ENCODE assay signal across 8 mouse cellular contexts in the genomic region with DNA sequence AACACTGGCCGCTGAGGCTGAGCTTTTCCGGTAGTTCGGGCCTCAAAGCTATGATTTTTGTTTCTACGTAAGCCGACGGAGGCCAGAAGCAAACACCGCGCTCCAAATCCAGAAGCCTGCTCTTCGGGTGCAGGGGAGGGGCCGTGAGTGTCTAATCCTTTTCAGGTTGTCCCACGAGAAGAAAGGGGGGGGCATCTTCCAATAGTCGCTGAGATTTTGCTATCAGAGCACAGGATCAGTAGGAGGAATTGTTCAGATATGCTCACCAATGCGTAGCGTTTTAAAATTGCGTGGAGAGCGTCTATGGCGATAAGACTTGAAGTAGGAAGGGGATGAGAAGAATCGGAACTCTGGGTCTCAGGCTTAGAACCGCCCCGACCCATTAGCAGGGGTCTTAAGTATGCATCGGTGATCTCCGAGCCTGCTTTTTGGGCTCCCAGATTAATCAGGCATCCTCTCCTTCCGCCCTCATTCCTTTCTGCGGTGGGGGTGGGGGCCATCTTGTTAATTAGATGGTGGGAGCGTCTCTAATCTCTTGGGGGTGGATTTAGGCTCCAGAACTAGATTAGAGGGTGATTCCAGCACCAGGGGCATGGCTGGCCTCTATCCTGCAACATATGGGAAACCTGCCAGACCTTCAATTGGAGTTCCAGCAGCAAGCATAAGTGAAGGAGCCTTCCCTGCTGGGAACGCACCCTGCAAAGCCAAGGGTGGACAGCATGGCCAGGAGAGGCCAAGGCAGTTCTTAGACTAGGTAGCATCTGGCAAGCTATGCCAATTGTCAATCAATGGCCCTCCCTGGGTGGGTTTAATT. TPM values are rescaled to one million over a fixed set of nuclear protein-coding genes. Genes with fewer than 3 reads are reported as not detected.
DNase-seq lines count a peak whose midpoint lies in the region; ATAC-seq and TF ChIP-seq lines count a peak whose summit lies in the region.

No protein-coding gene starts in this region.

- H3K4me1 ChIP-seq in kidney, embryonic 16.5 days (ENCODE audit: insufficient read depth, low read length), result 0 out of 2 replicates have a peak, but pooled peaks cover 10% of the 10 kb centered on the region
- H3K4me1 ChIP-seq in ES-Bruce4 (ENCODE audit: control insufficient read depth, insufficient read depth, low read length), result peaks cover 3% of the 10 kb centered on the region
- H3K4me1 ChIP-seq in hindbrain, embryonic 11.5 days (replicated peaks; ENCODE audit: control insufficient read depth, insufficient read depth, low read length), result peaks cover 3% of the 10 kb centered on the region; the same call in 1 of the 2 replicates
- H3K4me1 ChIP-seq in liver, postnatal 0 days (ENCODE audit: insufficient read depth), result no peaks in the 10 kb centered on the region; the same call in none of the 2 replicates

- no peak for TF ChIP-seq CTCF in ES-Bruce4 (IDR thresholded peaks at IDR 0.05; ENCODE audit: low read depth, low read length)
- no peak for TF ChIP-seq CTCF in liver, postnatal 0 days (IDR thresholded peaks at IDR 0.05; ENCODE audit: low read depth)

- H3K27me3 ChIP-seq in kidney, embryonic 16.5 days (ENCODE audit: insufficient read depth, low read length), result 0 out of 2 replicates have a peak, but pooled peaks cover 2% of the 10 kb centered on the region
- H3K27me3 ChIP-seq in ES-Bruce4 (ENCODE audit: control insufficient read depth, insufficient read depth, low read length, poor library complexity, severe bottlenecking), result 0 out of 2 replicates have a peak, but pooled peaks cover 2% of the 10 kb centered on the region
- no peaks in the 10 kb centered on the region for H3K27me3 ChIP-seq in hindbrain, embryonic 11.5 days (ENCODE audit: control insufficient read depth, insufficient read depth, low read length)
- H3K27me3 ChIP-seq in liver, postnatal 0 days (ENCODE audit: insufficient read depth, low read length), result no peaks in the 10 kb centered on the region

- H3K4me3 ChIP-seq in kidney, embryonic 16.5 days (ENCODE audit: low read length), result peak overlapping the region; percentile 45
- H3K4me3 ChIP-seq in ES-Bruce4 (ENCODE audit: low read depth, low read length), result peak overlapping the region; percentile 34
- peak overlapping the region; percentile 19; the same call in 1 of the 2 replicates for H3K4me3 ChIP-seq in hindbrain, embryonic 11.5 days (ENCODE audit: low read depth, low read length)
- 0 out of 2 replicates have a peak overlapping the region, but pooled peaks have one; percentile 19 for H3K4me3 ChIP-seq in liver, postnatal 0 days (ENCODE audit: low read depth, low read length)

- WGBS in kidney, embryonic 16.5 days, result 4% methylated on average over 26 of the region's 26 CpGs
- 6% methylated on average over 26 of the region's 26 CpGs for WGBS in hindbrain, embryonic 11.5 days
- WGBS in liver, postnatal 0 days (ENCODE audit: insufficient replicate concordance), result 14% methylated on average over 26 of the region's 26 CpGs

- no peak for DNase-seq in kidney, postnatal 36 days
- DNase-seq in cerebellum, postnatal 14 days, result peak; percentile 58 to 70
- DNase-seq in hindbrain, embryonic 11.5 days (ENCODE audit: low spot score), result peak; percentile 41
- no peak for DNase-seq in liver, postnatal 0 days
- DNase-seq in gastrocnemius, adult 8-10 months (ENCODE audit: low spot score in 2 of 2), result no peak

- ATAC-seq in kidney, embryonic 16.5 days (ENCODE audit: low FRiP score, low TSS enrichment), result no peak
- peak; percentile 46; the same call in 1 of the 2 replicates for ATAC-seq in hindbrain, embryonic 11.5 days (ENCODE audit: low FRiP score)
- no peak for ATAC-seq in liver, postnatal 0 days
- ATAC-seq in monocyte, adult 5-6 weeks (replicated peaks; ENCODE audit: insufficient number of reproducible peaks, low FRiP score, low TSS enrichment, poor library complexity, severe bottlenecking), result no peak

- peak overlapping the region; percentile 63 for H3K9ac ChIP-seq in kidney, embryonic 16.5 days (replicated peaks; ENCODE audit: low read length)
- peak overlapping the region; percentile 25 for H3K9ac ChIP-seq in ES-Bruce4 (ENCODE audit: low read depth, poor library complexity, severe bottlenecking)
- peak overlapping the region; percentile 45 for H3K9ac ChIP-seq in hindbrain, embryonic 11.5 days (ENCODE audit: low read depth, low read length)
- H3K9ac ChIP-seq in liver, postnatal 0 days (replicated peaks), result 0 out of 2 replicates have a peak overlapping the region, but pooled peaks have one; percentile 7

- H3K4me2 ChIP-seq in kidney, embryonic 16.5 days (replicated peaks; ENCODE audit: low read depth, low read length), result peak overlapping the region; percentile 79
- H3K4me2 ChIP-seq in hindbrain, embryonic 11.5 days (replicated peaks; ENCODE audit: low read depth, low read length), result peak overlapping the region; percentile 48
- H3K4me2 ChIP-seq in liver, postnatal 0 days (ENCODE audit: low read depth, low read length), result peak overlapping the region; percentile 64

- TF ChIP-seq POLR2A in ES-Bruce4 (IDR thresholded peaks at IDR 0.05; ENCODE audit: insufficient read depth, low read length), result no peak

- H3K27ac ChIP-seq in kidney, embryonic 16.5 days (ENCODE audit: low read length), result no peak overlapping the region
- no peak overlapping the region for H3K27ac ChIP-seq in ES-Bruce4 (ENCODE audit: insufficient read depth, low read length)
- peak overlapping the region; percentile 36; the same call in 1 of the 2 replicates for H3K27ac ChIP-seq in hindbrain, embryonic 11.5 days (ENCODE audit: low read depth, low read length)
- H3K27ac ChIP-seq in liver, postnatal 0 days (ENCODE audit: low read depth), result no peak overlapping the region

- TF ChIP-seq EP300 in ES-Bruce4 (IDR thresholded peaks at IDR 0.05; ENCODE audit: insufficient read depth, low read depth, low read length), result no peak
- TF ChIP-seq EP300 in liver, postnatal 0 days (IDR thresholded peaks at IDR 0.05; ENCODE audit: low read depth), result no peak

- no peaks in the 10 kb centered on the region for H3K9me3 ChIP-seq in kidney, embryonic 16.5 days (ENCODE audit: low read length)
- H3K9me3 ChIP-seq in ES-Bruce4 (replicated peaks; ENCODE audit: control insufficient read depth, insufficient read depth, low read length, poor library complexity, severe bottlenecking), result no peaks in the 10 kb centered on the region
- H3K9me3 ChIP-seq in hindbrain, embryonic 11.5 days (ENCODE audit: control insufficient read depth, low read length), result no peaks in the 10 kb centered on the region
- H3K9me3 ChIP-seq in liver, postnatal 0 days (ENCODE audit: low read length), result no peaks in the 10 kb centered on the region

- no peaks in the 10 kb centered on the region for H3K36me3 ChIP-seq in kidney, embryonic 16.5 days (ENCODE audit: insufficient read depth, low read length)
- H3K36me3 ChIP-seq in ES-Bruce4 (ENCODE audit: control insufficient read depth, insufficient read depth, low read length, poor library complexity, severe bottlenecking), result no peaks in the 10 kb centered on the region
- no peaks in the 10 kb centered on the region for H3K36me3 ChIP-seq in hindbrain, embryonic 11.5 days (ENCODE audit: control insufficient read depth, insufficient read depth, low read length)
- H3K36me3 ChIP-seq in liver, postnatal 0 days (replicated peaks; ENCODE audit: insufficient read depth, low read length), result no peaks in the 10 kb centered on the region

RNA-seq across cellular contexts. Expression of a gene that starts 9.5 kb away (rescaled TPM):
- not detected in 2 replicates for polyA plus RNA-seq in kidney, embryonic 16.5 days (2015; fragmentation: Nextera tagmentation; extraction: Ambion mirVana)
- polyA plus RNA-seq in ES-Bruce4 (2011; ENCODE audit: insufficient read depth, insufficient read length, low read depth, missing spikeins), result not detected in 2 replicates
- 0.34 and 0.43 TPM in 2 replicates for polyA plus RNA-seq in hindbrain, embryonic 11.5 days (2014; fragmentation: Nextera tagmentation; extraction: Ambion mirVana)
- polyA plus RNA-seq in liver, postnatal 0 days (2015; fragmentation: Nextera tagmentation; extraction: Ambion mirVana), result 0.08 and 0.61 TPM in 2 replicates
- total RNA-seq in gastrocnemius, adult 8-10 months (2022), result under 1 TPM in 1 of 4 experiments, not detected in 3; 0.46 TPM
- total RNA-seq in monocyte, adult 5-6 weeks (2017), result not detected in 3 replicates

RNA-seq across cellular contexts. Expression of a gene that starts 30.0 kb away (rescaled TPM):
- polyA plus RNA-seq in kidney, embryonic 16.5 days (2015; fragmentation: Nextera tagmentation; extraction: Ambion mirVana), result 9.6 and 10.6 TPM in 2 replicates
- not detected in 2 replicates for polyA plus RNA-seq in ES-Bruce4 (2011; ENCODE audit: insufficient read depth, insufficient read length, low read depth, missing spikeins)
- 0.78 and 1.2 TPM in 2 replicates for polyA plus RNA-seq in hindbrain, embryonic 11.5 days (2014; fragmentation: Nextera tagmentation; extraction: Ambion mirVana)
- 66.9 and 67.6 TPM in 2 replicates for polyA plus RNA-seq in liver, postnatal 0 days (2015; fragmentation: Nextera tagmentation; extraction: Ambion mirVana)
- under 1 TPM; 0.36 to 0.99 (median 0.47) TPM for total RNA-seq in gastrocnemius, adult 8-10 months (2022)
- 2.8 to 12.5 TPM in 2 of 3 replicates, not detected in the other for total RNA-seq in monocyte, adult 5-6 weeks (2017)

Comparison
In these comparisons a context has a peak if more than half of its experiments do, and no peak if none do; other contexts are left out.
1. H3K9ac ChIP-seq: peak in every context shown above with its lines; median percentile 63 in kidney, embryonic 16.5 days; 45 in hindbrain, embryonic 11.5 days; 25 in ES-Bruce4; 7 in liver, postnatal 0 days.
2. DNase-seq: peak in cerebellum, postnatal 14 days (2 of 2) and hindbrain, embryonic 11.5 days (single experiment); none in kidney, postnatal 36 days (0 of 2), liver, postnatal 0 days (single experiment) and gastrocnemius, adult 8-10 months (0 of 2).
3. Peak in every context shown above with its lines, with median percentiles within 50 percentile points of each other: H3K4me2 ChIP-seq and H3K4me3 ChIP-seq.